Mouse (Mus musculus): ENCODE data around the gene Gcnt4. TPM values are rescaled to one million over a fixed set of nuclear protein-coding genes. Genes with fewer than 3 reads are reported as not detected.
"Not testable (repeated sequence)": the region's sequence is repeated elsewhere in the genome, so short reads cannot be mapped to it uniquely, and the experiment has no call there.

Gene Gcnt4
- total RNA-seq (2021): 1 to 10 TPM; 1.1 to 1.4 TPM
- long read RNA-seq: 0 reads

DNA sequence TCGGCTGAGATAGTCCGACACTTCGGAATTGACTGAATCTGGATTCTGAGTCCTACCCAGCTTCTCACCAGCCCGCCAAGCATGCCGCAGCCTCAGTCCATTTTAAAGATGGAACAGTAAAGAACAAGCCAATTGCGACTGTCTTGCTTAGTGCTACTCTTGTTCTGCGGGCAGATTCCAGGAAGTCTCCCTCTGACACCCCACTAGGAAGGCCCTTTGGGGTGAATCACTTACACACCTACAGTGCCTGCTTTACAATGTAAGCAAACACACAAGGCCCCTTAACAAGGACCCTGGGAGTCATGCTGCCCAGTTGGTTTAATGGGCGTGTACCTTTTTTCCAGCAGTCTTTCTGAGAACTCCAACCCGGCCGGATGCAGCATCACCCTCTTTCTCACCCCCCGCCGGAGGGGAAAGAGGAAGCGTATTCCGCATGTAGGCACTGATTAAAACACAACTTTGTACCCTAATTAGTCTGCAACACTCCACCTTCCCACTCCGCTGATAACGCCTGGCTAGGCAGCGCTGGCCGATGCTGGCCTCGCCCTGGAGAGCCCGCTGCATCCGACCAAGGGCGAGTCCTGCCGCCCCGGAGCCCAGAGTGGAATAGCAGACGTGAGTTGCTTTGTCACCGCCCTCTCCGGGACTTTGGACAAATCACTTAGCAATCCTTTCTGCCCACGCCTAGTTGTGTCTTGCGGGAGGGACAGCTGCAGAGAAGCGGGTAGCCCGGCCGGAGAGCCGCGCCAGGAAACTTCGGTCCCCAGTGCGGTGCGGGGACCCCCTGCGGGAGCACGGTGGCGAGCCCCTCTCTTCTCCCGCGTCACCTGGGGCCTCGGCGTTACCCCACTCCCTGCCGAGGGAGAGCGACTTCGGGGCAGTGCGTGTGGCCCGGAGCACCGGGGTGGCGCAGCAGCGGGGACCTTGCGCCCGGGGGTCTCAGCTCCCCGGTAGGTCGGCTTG is at the start of gene Gcnt4:
TSS of gene Gcnt4 (plus strand) at position 691 of the 963 bp plus-strand sequence.
- peak; percentile 25 to 28 for DNase-seq (ENCODE audit: low spot score in 2 of 2)

DNA sequence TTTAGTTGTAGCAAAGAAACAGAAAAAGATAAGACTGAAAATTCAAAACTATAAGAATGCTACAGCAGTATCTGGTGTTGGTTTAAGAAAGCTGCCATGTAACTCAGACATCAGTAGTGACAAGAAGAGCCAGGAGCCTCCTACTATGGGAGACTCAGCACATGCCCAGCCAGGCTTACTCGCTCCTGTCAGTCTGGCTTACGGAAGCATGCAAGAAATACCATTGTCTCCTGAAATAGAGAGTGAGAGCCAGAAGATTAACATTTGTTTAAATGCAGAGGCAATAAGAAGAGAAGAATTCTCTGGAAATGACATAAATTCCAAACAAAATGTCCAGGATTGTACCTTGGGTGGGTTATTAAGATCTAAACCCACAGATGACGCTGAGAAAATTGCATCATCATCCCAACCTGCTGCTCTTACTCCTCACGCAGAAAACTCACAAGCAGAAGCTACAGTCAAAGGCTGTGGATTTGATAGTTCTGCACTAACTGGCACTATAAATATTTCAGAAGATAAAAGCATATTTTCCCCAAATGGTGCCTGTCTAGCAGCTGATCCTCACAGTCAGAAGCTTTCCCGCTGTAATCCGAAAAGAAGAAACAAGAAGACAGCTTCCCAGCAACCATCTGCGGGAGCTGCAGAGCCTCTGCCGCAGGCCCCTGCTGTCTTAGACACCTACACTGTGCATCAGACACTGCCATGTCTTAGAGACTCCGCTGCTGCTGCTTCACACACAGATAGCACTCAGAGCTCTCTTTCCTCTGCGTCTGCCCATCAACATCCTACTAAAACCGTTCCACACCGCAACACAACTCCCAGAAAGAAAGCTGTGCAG is 46.0 kb upstream of the Gcnt4 start:
- DNase-seq (ENCODE audit: low spot score in 2 of 2): peak; percentile 4 to 11

DNA sequence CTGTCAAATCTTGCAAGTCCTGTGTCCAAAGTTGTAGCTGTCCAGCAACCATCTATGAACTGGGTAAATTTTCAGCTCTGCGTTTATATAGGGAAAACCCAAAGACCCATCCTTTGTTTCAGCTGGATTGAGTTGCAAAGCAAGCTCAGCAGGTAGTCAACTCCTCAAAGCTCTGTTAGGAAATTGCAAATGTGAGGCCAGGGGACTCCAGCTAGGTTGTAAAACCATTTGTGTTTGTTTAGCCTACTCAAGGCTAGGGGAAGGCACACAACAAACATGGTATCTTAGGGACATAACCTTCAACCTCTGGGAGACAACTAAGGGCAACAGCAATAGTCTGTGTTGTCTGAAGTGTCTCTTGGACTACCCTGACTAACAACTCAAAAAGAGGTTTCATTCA is 40.0 kb upstream of the Gcnt4 start:
- no peak for DNase-seq (ENCODE audit: low spot score in 2 of 2)

DNA sequence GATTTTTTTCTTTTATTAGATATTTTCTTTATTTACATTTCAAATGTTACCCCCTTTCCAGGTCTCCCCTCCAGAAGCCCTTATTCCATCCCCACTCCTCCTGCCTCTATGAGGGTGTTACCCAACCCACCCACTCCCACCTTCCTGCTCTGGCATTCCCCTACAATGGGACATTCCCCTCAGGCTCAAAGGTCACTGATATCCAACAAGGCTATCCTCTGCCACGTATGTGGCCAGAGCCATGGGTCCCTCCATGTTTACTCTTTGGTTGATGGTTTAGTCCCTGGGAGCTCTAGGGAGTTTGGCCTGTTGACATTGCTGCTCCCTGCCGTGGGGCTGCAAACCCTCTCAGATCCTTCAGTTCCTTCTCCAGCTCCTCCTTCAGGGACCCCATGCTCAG is 34.5 kb upstream of the Gcnt4 start:
- no peak for DNase-seq (ENCODE audit: low spot score in 2 of 2)

DNA sequence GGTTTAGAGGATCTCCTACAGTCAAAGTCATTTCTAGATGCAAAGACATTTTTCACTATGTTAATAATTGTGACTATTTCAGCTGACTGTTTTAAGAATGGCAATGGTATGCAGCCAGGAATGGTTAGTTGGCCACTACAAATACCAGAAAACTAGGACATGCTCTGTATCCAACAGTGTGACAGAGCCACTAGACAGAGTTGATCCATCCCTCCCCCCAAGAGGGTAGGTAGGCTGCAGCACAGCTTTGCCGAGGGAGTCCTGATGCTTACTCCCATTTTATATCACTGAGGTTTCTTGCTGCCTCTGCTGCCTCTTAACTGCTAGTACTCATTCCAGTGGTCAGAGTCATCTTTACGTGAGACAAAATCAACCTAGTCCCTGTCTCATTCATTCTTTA is 29.3 kb upstream of the Gcnt4 start:
- no peak for DNase-seq (ENCODE audit: low spot score in 2 of 2)

DNA sequence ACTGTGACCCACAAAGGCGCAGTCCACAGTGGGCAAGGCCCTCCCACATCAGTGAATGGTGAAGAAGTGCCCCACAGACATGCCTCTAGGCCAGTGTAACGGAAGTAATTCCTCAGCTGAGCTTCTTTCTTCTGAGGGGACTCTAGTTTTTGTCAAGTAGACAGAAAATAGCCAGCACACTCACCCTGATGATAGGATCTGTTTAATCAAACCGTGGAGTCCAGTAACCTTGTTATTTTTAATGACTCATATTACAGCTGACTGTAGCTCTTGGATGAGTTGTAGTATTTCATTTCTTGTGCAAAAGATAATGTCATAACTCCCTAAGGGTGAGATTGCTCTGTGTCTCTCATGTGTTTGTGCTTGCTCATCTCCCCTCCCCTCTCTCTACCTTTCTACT is 17.8 kb upstream of the Gcnt4 start:
- no peak for DNase-seq (ENCODE audit: low spot score in 2 of 2)

DNA sequence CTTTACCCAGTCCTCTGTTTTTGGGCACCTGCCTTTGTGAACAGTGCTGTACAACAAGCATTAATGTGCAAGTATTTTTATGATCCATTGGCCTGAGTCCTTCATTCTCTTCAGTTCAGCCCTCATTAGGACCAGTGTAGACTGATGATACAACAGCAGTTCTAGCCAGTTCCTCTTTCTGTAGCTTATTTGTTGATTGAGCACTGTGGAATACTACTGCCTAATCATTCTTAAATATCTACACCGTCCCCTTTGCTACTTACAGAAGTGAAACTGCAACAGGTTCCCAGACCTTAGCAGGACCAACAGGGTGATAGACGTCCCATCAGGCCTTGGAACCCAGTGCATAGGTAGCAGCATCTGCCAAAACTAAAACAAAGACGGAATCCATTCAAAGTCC is 13.3 kb upstream of the Gcnt4 start:
- no peak for DNase-seq (ENCODE audit: low spot score in 2 of 2)

DNA sequence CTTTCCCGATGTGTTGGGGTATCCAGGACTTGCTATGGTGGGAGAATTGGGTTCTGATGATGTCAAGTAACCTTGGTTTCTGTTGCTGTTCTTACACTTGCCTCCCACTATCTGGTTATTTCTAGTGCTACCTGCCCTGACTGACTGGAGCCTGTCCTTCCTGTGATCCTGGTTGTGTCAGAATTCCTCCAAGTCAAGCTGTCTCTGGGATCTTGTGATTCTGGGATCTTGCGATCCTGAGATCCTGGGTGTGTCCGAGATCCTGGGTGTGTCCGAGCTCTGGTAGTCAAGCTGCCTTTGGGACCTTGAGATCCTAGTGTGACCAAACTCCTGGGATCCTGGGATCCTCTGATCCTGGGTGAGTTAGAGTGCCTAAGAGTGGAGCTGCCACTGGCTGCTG is 1.4 kb upstream of the Gcnt4 start:
- DNase-seq (ENCODE audit: low spot score in 2 of 2): not testable (repeated sequence)

DNA sequence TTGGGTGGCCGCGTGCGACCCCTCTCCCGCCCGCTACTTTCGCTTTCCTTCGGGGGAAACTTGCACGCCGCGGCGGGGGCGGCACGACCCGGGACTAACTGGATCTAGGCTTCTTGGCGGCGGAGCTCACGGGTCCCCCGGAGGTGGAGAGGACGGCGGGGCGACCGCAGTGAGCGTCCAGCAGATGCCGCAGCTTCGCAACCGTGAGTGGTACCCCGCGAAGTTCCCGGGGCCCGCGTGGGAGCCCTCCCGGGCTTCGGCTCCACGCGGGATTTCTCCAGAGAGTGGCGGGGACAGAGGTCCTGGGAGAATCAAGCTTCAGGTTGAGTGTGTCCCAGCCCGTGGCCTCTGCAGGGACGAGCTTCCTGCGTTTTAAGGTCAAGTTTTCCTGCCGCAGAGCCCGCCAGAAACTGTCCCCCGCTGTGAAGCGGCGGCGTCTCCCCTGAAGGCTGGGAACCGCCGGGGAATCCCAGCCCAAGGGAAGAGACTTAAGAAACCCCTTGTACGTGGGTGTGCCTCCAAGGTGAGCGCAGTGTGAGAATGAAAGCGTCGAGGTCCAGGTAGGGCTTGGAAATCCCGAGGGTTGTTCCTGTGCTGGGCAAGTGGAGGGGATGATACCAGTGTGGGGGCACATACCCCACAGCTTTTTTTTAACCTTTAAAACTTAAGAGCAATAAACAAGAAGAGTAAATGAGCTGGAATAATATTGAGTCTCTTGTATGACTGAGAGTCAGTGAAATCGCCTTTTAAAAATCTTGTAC is 676 bp downstream of the Gcnt4 start:
- peak in 1 of 2 experiments; percentile 28 for DNase-seq (ENCODE audit: low spot score in 2 of 2)

DNA sequence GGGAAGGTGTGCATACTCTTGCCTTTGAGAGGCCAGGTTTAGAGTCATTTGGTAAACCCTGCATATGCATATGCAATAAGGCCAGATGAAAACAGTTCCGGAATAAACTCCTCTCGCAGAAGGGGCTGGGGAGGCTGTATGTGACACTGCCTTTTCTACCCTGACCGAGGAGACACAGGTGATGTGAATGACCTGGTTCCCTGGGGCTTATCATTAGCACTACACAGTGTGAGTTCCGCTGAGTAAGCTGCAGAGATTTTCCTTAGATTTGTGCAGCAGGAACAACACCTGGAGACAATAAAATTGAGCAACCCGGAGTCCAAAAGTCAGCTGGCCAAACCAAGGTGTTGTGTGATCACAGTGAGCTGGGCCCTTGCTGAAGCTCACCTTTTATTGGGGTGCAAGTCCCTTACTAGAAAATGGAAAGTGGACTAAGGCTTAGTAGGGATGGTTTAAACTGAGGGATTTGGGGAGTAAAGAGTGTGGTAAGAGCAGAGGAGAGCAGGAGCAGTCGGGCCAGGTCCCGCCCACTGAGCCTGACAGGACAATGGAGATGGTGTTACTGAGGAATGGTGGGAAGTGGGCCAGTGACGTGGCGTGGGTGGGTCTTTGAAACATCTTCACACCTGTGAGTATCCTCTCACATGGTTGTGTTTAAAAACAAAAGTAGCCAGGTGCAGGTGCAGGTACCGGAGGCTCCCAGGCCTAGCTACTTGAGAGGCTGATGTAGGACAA is 1.7 kb downstream of the Gcnt4 start:
- DNase-seq (ENCODE audit: low spot score in 2 of 2): no peak

DNA sequence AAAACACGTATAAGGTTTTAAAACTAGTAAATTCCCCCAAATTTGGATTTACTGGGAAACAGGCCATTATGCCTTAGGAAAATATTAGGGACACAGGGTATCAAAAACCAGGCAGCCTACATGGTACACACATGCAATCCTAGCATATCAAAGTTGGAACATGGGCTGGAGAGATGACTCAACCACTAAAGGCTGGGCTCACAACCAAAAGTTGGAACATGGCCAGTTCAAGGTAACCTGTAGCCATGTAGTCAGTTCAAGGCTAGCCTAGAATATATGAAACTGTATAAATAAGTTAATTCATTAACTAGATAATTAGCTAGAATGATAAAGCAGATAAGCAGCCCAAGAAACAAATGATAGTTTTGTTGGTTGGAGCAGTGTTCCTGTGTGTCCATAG is 3.3 kb downstream of the Gcnt4 start:
- no peak for DNase-seq (ENCODE audit: low spot score in 2 of 2)

DNA sequence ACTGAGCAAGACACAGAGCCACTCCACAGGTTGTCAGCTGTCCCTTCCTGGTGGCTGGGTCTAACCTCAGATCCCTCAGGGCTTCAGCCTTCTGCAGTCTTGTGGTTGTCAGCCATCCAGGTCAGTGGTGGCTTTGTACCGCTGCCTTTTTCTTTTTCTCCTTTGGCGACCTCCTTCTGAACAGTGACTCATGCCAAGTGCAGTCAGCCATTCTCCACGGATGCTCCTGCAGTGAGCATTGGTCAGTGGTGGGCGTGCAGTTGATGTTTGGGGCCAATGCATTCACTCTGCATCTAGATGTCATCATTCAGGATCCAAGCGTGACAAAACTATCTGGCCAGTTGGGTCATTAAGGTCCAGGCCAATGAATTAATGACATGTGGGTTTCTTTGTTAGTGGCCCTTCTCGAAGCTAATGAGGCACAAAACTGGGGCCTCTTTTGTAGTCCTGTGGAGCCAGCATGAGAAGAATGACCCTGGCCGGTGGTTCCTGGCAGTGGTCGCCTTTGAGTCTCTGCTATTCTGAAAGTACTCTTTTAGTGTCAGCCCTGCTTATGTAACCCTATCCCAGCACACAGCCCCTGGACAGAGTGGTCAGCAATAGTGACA is 4.0 kb downstream of the Gcnt4 start:
- peak in 1 of 2 experiments; percentile 30 for DNase-seq (ENCODE audit: low spot score in 2 of 2)

DNA sequence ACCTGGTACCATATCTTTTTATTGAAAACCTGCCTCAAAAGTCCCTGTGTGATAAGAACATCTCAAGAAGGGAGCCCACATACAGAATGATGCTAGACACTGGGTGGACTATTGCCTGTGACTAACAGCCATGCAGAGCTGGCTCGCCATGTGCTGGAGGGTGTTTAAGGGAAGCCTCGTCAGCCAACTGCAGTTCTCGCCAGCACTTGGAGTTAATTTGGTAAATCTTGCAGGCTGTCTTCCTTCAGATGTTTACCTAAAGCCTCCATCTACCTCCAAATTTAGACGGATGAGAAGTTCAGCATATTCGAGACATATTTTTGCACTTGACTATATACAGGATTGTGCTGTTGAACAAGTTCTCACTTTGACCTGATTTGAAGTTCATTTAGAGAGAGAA is 8.3 kb downstream of the Gcnt4 start:
- no peak for DNase-seq (ENCODE audit: low spot score in 2 of 2)

DNA sequence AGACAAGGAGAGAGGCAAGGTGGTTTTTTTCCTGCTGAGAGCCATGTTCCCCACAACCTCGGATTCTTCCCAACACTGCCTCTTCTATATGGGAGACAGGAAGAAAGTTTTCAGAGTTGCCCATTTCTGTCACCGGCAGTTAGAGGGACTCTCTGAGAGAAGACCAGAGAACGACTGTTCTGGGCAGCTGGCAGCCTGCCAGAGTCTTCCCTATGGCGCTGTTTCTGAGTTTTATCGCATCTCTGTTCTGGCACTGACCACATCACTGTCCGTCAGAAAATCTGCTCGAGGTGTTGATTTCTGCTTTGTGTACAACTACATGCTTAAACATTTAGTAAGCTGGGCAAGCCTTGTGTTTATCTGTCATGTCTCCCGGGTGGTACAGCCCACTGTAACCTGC is 8.9 kb downstream of the Gcnt4 start:
- DNase-seq (ENCODE audit: low spot score in 2 of 2): no peak

DNA sequence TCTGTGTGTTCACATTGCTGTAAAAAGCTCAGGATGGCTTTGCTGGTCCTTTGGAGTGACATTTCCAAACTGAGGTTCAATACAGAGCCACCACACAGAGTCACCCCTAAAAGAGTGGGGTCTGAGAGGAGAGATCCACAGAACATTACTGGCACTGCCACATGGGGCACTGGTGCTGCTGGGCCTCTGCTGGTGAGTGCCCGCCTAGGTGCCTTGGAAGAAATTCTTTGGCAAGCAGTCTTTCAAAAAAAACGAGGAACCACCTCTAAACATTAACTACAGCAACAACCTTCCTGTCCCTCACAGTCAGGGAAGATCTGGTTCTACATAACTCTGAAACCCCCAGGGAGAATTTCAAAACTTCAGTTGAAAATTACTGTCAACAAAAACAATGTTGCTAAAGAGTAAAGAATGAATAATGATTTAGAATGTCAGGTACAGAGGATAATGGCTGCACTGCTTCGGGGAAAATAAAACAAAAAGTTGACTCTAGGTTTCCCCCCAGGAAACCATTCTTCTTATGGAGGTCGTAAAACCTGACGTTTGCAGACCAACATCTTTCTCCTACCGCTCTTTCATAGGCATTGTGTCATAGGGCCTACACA is 11.8 kb downstream of the Gcnt4 start:
- no peak for DNase-seq (ENCODE audit: low spot score in 2 of 2)

DNA sequence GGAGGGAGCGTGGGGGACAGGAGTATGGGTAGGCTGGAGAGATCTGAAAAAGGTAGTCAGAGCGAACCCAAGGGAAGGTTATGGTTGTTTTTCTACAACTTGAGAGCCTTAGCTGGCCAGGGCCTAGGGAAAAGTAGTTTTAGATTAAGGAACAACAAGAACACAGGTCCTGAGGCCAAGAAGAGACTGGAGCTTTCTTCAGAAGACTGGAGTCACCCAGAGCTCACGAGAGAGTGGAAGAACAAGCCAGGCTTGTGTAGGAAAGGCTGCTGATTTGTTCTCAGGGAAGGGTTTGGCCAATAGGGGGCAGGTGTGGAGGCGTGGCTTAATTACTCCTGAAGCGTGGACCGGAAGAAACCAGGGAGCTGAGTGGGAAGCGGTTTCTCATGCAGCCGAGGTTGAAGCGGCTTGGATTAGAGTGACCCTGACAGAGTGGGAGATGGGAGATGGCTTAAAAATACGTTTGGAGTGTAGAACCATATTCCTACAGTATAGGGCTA is 12.6 kb downstream of the Gcnt4 start:
- DNase-seq (ENCODE audit: low spot score in 2 of 2): no peak

DNA sequence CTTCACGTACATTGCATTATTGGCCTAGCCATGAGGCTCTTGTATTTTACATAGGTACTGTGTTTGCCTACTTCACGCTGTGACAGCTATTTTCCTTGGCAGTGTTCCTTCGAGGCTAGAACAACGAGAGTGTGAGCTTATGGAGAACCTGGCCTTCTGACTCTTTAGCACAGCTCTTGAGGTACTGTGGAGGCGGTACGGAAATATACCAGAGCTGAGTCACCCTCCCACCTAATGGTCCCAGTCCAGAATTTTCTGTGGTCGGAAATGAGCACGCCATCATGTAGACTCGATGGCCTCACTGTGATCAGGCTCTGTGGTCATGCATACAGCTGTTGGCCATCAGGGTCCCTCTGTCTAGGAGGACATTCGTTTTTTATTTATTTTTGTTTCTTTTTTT is 15.2 kb downstream of the Gcnt4 start:
- DNase-seq (ENCODE audit: low spot score in 2 of 2): no peak

DNA sequence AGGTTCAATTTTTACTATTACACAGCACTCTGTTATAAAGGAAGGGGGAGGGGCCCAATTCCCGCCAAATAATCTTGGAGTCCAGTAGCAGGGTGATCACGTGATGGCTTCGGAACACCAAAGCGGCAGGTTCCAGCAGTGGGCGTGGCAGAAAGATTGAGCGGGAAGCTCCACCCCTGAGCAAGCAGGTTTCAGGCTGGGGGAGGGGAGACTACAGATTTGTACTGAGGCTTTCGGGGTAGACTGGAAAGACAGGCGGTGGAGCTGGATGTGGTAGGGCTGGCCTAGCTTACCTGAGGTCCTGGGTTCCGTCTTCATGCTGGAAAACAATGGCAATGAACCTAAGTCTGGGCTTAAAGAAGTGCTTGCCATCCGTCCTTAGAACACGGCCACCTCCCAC is 17.0 kb downstream of the Gcnt4 start:
- DNase-seq (ENCODE audit: low spot score in 2 of 2): not testable (repeated sequence)

DNA sequence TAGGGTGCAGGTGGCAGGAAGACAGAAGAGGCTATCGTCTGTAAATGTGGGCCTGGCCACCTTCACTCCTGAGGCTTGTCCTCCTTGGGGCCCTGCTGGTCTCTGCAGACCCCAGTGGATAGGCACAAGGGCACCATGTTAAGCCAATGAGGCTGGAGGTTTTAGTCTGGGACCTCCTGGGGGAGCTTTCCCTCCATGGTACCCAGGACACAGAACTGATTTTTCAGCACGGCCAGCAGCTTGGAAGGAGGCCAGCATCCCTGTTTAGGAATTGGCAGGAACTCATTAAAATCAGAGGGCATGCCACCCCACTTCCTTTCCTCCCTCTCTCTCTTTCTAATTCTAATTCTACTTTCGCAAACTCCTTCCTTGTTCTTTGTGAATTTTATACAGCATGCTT is 19.1 kb downstream of the Gcnt4 start:
- DNase-seq (ENCODE audit: low spot score in 2 of 2): peak; percentile 60 to 69

DNA sequence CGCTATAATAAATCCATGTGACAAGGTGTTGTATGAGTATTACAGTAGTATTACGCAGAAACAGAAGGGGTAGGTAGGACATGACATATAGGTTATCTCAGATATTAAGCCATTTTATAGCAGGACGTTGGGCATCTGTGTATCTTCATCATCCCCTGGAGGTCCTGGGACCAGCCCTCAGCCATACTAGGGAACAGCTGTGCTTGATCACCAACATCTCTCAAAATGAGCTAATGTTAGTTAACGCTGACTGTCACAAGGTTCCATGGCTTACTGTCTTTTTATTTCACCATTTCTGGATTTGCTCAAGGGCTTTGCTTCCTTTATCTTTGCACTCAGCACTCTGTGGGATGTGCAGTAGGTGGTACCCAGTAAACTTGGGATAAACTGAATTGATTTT is 21.3 kb downstream of the Gcnt4 start:
- DNase-seq (ENCODE audit: low spot score in 2 of 2): no peak

All from layer of hippocampus, postnatal 10 days (tissue).